Mouse (Mus musculus) spleen, embryonic (tissue): ENCODE measurements at regions not wholly inside any gene's neighbourhood (a gene's known extent, or its start where the extent isn't known, plus 50 kb on each side); places are given as distances from the start of the nearest gene placed in this dataset.

Experiments
- CTCF ChIA-PET: fragments of 350-600 bp; sonication (Branson Sonifier 250); formaldehyde crosslinking; loops from one replicate; lab custom pipeline; 2022; lab: Charles Lee

- CTCF ChIA-PET: no interaction called here
Measured at GRCm38 (mm10) chr3:52469900-52470299, 201.8 kb downstream of the Foxo1 start.

GRCm38 (mm10) chr3:52469397-52469796, 201.3 kb downstream of the Foxo1 start:
- CTCF ChIA-PET: interaction anchor here (0.6 to 0.7 kb wide), 3 partner anchors 73 to 143 kb away, joined by 3 to 5 read pairs (median 5); no protein-coding TSS in a partner anchor

- CTCF ChIA-PET: no interaction called here
Measured at GRCm38 (mm10) chr3:52468326-52468725, 200.2 kb downstream of the Foxo1 start.

GRCm38 (mm10) chr3:52467876-52468275, 199.7 kb downstream of the Foxo1 start:
- CTCF ChIA-PET: no interaction called here

GRCm38 (mm10) chr3:52466984-52467565, 198.9 kb downstream of the Foxo1 start:
- CTCF ChIA-PET: no interaction called here

- CTCF ChIA-PET: no interaction called here
Measured at GRCm38 (mm10) chr3:52466571-52466970, 198.4 kb downstream of the Foxo1 start.

GRCm38 (mm10) chr3:52463911-52464310, 195.8 kb downstream of the Foxo1 start:
- CTCF ChIA-PET: interaction anchor here (0.6 to 1.2 kb wide), 2 partner anchors 20 to 290 kb away, joined by 3 read pairs; no protein-coding TSS in a partner anchor

GRCm38 (mm10) chr3:52454955-52455354, 186.8 kb downstream of the Foxo1 start:
- CTCF ChIA-PET: no interaction called here

GRCm38 (mm10) chr3:52453041-52453440, 184.9 kb downstream of the Foxo1 start:
- CTCF ChIA-PET: no interaction called here

- CTCF ChIA-PET: no interaction called here
Measured at GRCm38 (mm10) chr3:52452345-52452744, 184.2 kb downstream of the Foxo1 start.

GRCm38 (mm10) chr3:52446991-52447390, 178.9 kb downstream of the Foxo1 start:
- CTCF ChIA-PET: no interaction called here

GRCm38 (mm10) chr3:52446500-52446899, 178.4 kb downstream of the Foxo1 start:
- CTCF ChIA-PET: no interaction called here

GRCm38 (mm10) chr3:52444420-52445119, 176.4 kb downstream of the Foxo1 start:
- CTCF ChIA-PET: no interaction called here

GRCm38 (mm10) chr3:52443856-52444255, 175.7 kb downstream of the Foxo1 start:
- CTCF ChIA-PET: interaction anchor here (1.5 kb wide), 1 partner anchor 20 kb away, joined by 3 read pairs; no protein-coding TSS in a partner anchor

- CTCF ChIA-PET: no interaction called here
Measured at GRCm38 (mm10) chr3:52429014-52429589, 161.0 kb downstream of the Foxo1 start.

GRCm38 (mm10) chr3:52422826-52423225, 154.7 kb downstream of the Foxo1 start:
- CTCF ChIA-PET: interaction anchor here (0.6 kb wide), 1 partner anchor 155 kb away, joined by 6 read pairs; the partner anchor contains the start of gene Foxo1

GRCm38 (mm10) chr3:52416261-52416660, 148.1 kb downstream of the Foxo1 start:
- CTCF ChIA-PET: no interaction called here

GRCm38 (mm10) chr3:52415361-52415760, 147.2 kb downstream of the Foxo1 start:
- CTCF ChIA-PET: interaction anchor here (0.7 kb wide), 1 partner anchor 171 kb away, joined by 6 read pairs; no protein-coding TSS in a partner anchor

GRCm38 (mm10) chr3:52414017-52414416, 145.9 kb downstream of the Foxo1 start:
- CTCF ChIA-PET: no interaction called here

GRCm38 (mm10) chr3:52413187-52413746, 145.1 kb downstream of the Foxo1 start:
- CTCF ChIA-PET: no interaction called here

GRCm38 (mm10) chr3:52411356-52411755, 143.2 kb downstream of the Foxo1 start:
- CTCF ChIA-PET: interaction anchor here (0.6 kb wide), 3 partner anchors 77 to 383 kb away, joined by 3 to 13 read pairs (median 4); no protein-coding TSS in a partner anchor

GRCm38 (mm10) chr3:52409465-52409864, 141.3 kb downstream of the Foxo1 start:
- CTCF ChIA-PET: interaction anchor here (0.6 kb wide), 1 partner anchor 271 kb away, joined by 3 read pairs; no protein-coding TSS in a partner anchor
